ENCODE assay signal across 13 mouse cellular contexts in the genomic region with DNA sequence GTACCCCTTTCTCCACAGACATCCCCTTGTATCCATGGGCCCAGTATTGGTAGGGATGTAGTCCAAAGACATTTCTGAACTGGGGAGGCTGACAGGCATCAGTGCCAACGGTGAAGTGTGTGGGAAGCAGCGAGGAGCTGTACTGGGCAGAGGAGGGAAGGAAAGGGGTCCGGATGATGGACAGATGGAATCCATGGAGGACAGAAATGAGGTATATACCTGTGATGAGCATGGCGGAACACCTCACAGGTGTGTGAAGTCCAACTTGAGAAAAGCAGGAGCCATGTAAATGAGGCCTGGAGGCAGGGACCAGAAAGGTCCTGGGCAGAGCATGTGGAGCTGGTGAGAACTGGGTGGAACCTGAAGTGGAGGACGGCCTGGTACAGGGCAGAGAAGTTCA. TPM values are rescaled to one million over a fixed set of nuclear protein-coding genes. Genes with fewer than 3 reads are reported as not detected.
DNase-seq lines count a peak whose midpoint lies in the region; ATAC-seq and TF ChIP-seq lines count a peak whose summit lies in the region.
"Had no signal": no experiment of that assay in that cellular context is flagged by ENCODE, and none has a peak within 500 bp of the region (broad histone marks: within the 10 kb centered on the region; RNA-seq: fewer than 3 reads in every experiment).

No protein-coding gene starts in this region.

- 92% methylated on average over 5 of the region's 5 CpGs for WGBS in cerebellum, adult 2 months
- WGBS in heart, embryonic 11.5 days (ENCODE audit: insufficient replicate concordance) = 79% methylated on average over 5 of the region's 5 CpGs
- WGBS in hindbrain, embryonic 12.5 days = 85% methylated on average over 5 of the region's 5 CpGs
- WGBS in hindbrain, embryonic 10.5 days = 91% methylated on average over 5 of the region's 5 CpGs

- peaks cover 21% of the 10 kb centered on the region for H3K4me1 ChIP-seq in cerebellum, adult 2 months (ENCODE audit: control insufficient read depth, insufficient read depth, low read length)
- H3K4me1 ChIP-seq in heart, embryonic 11.5 days (ENCODE audit: control insufficient read depth, insufficient read depth, low read length) = peaks cover 57% of the 10 kb centered on the region
- H3K4me1 ChIP-seq in hindbrain, embryonic 12.5 days = peaks cover 50% of the 10 kb centered on the region
- H3K4me1 ChIP-seq in hindbrain, embryonic 10.5 days (replicated peaks) = peaks cover 81% of the 10 kb centered on the region
- H3K4me1 ChIP-seq in testis, adult 2 months (ENCODE audit: control insufficient read depth, insufficient read depth, low read length) = peaks cover 30% of the 10 kb centered on the region

- H3K4me3 ChIP-seq in cerebellum, adult 2 months (replicated peaks; ENCODE audit: insufficient read depth, low read depth, low read length) = no peak overlapping the region
- H3K4me3 ChIP-seq in heart, embryonic 11.5 days (ENCODE audit: low read depth, low read length) = no peak overlapping the region
- H3K4me3 ChIP-seq in hindbrain, embryonic 12.5 days = no peak overlapping the region
- no peak overlapping the region for H3K4me3 ChIP-seq in hindbrain, embryonic 10.5 days
- peak overlapping the region; percentile 81 for H3K4me3 ChIP-seq in testis, adult 2 months (ENCODE audit: control insufficient read depth, low read depth, low read length)

- no peak overlapping the region for H3K9ac ChIP-seq in heart, embryonic 11.5 days (ENCODE audit: low read depth, low read length)
- H3K9ac ChIP-seq in hindbrain, embryonic 12.5 days = no peak overlapping the region
- H3K9ac ChIP-seq: embryonic facial prominence, embryonic 15.5 days; liver, embryonic 13.5 days had no signal

- H3K4me2 ChIP-seq in heart, embryonic 11.5 days = no peak overlapping the region; the same call in 1 of the 2 replicates
- H3K4me2 ChIP-seq in hindbrain, embryonic 12.5 days (replicated peaks) = no peak overlapping the region

- H3K9me3 ChIP-seq in heart, embryonic 11.5 days (replicated peaks; ENCODE audit: control insufficient read depth, low read length) = no peaks in the 10 kb centered on the region
- no peaks in the 10 kb centered on the region for H3K9me3 ChIP-seq in hindbrain, embryonic 12.5 days (replicated peaks)
- no peaks in the 10 kb centered on the region for H3K9me3 ChIP-seq in hindbrain, embryonic 10.5 days
- H3K9me3 ChIP-seq: embryonic facial prominence, embryonic 15.5 days; liver, embryonic 13.5 days had no signal

- TF ChIP-seq POLR2A in cerebellum, adult 2 months (IDR thresholded peaks at IDR 0.05; ENCODE audit: borderline replicate concordance, insufficient read depth, low read length) = no peak
- no peak; the same call in 1 of the 2 replicates for TF ChIP-seq POLR2A in testis, adult 2 months (IDR thresholded peaks at IDR 0.05; ENCODE audit: control insufficient read depth, low read depth, low read length)

- H3K27ac ChIP-seq in cerebellum, adult 2 months (ENCODE audit: insufficient read depth, low read length) = no peak overlapping the region
- 0 out of 2 replicates have a peak overlapping the region, but pooled peaks have one; percentile 22 for H3K27ac ChIP-seq in heart, embryonic 11.5 days (ENCODE audit: low read depth, low read length)
- H3K27ac ChIP-seq in hindbrain, embryonic 12.5 days = no peak overlapping the region
- H3K27ac ChIP-seq in hindbrain, embryonic 10.5 days = no peak overlapping the region
- no peak overlapping the region for H3K27ac ChIP-seq in testis, adult 2 months (ENCODE audit: control insufficient read depth, insufficient read depth, low read depth, low read length)
- H3K27ac ChIP-seq: embryonic facial prominence, embryonic 15.5 days; liver, embryonic 13.5 days; macrophage had no signal

- no peak for ATAC-seq in heart, embryonic 11.5 days (replicated peaks; ENCODE audit: insufficient number of reproducible peaks, low FRiP score, low TSS enrichment)
- peak; percentile 17; the same call in 1 of the 2 replicates for ATAC-seq in hindbrain, embryonic 12.5 days (ENCODE audit: low FRiP score)

- no peak for TF ChIP-seq CTCF in cerebellum, adult 2 months (IDR thresholded peaks at IDR 0.05; ENCODE audit: borderline replicate concordance, insufficient read depth, low read depth, low read length)
- TF ChIP-seq CTCF in testis, adult 2 months (IDR thresholded peaks at IDR 0.05; ENCODE audit: control insufficient read depth, insufficient read depth, insufficient replicate concordance, low read depth, low read length) = no peak

- H3K27me3 ChIP-seq in cerebellum, adult 2 months (ENCODE audit: control insufficient read depth, insufficient read depth, low read length) = no peaks in the 10 kb centered on the region
- no peaks in the 10 kb centered on the region for H3K27me3 ChIP-seq in heart, embryonic 11.5 days (ENCODE audit: control insufficient read depth, insufficient read depth, low read length)
- H3K27me3 ChIP-seq in hindbrain, embryonic 12.5 days = peaks cover 35% of the 10 kb centered on the region
- H3K27me3 ChIP-seq in hindbrain, embryonic 10.5 days (ENCODE audit: insufficient read depth, poor library complexity, severe bottlenecking) = peaks cover 84% of the 10 kb centered on the region
- no peaks in the 10 kb centered on the region for H3K27me3 ChIP-seq in testis, adult 2 months (ENCODE audit: control insufficient read depth, insufficient read depth, low read length)

- intact Hi-C loops in heart, postnatal 25 days (cut with DNase I) = no loop called here

- peaks cover 11% of the 10 kb centered on the region for H3K36me3 ChIP-seq in heart, embryonic 11.5 days (ENCODE audit: control insufficient read depth, insufficient read depth, low read length)
- peaks cover 26% of the 10 kb centered on the region for H3K36me3 ChIP-seq in hindbrain, embryonic 12.5 days
- H3K36me3 ChIP-seq in hindbrain, embryonic 10.5 days = peaks cover 29% of the 10 kb centered on the region
- no peaks in the 10 kb centered on the region for H3K36me3 ChIP-seq in testis, adult 2 months (ENCODE audit: control insufficient read depth, insufficient read depth, low read length)
- H3K36me3 ChIP-seq: embryonic facial prominence, embryonic 15.5 days had no signal

- DNase-seq in cerebellum, adult 11-12 months = peak; percentile 32
- DNase-seq in cerebellum, adult 2 months = no peak
- DNase-seq in heart, postnatal 25 days (ENCODE audit: low spot score) = no peak
- no peak for DNase-seq in hindbrain, embryonic 10.5 days (ENCODE audit: low spot score)
- DNase-seq in testis, postnatal 10 days (ENCODE audit: low spot score) = no peak

RNA-seq across cellular contexts. Expression of a gene that starts 0.5 kb away (rescaled TPM):
- polyA plus RNA-seq in cerebellum, adult 2 months (2012; rRNA removed) = 44.5 and 55.5 TPM in 2 replicates
- 525 and 533 TPM in 2 replicates for polyA plus RNA-seq in heart, embryonic 11.5 days (2014; fragmentation: Nextera tagmentation; extraction: Ambion mirVana)
- 100 to 1,000 TPM; 178 to 211 TPM for total RNA-seq in heart, postnatal 25 days (2021)
- 84.5 and 90.8 TPM in 2 replicates for polyA plus RNA-seq in hindbrain, embryonic 12.5 days (2016; fragmentation: Nextera tagmentation; extraction: Ambion mirVana)
- polyA plus RNA-seq in hindbrain, embryonic 10.5 days (2016; fragmentation: Nextera tagmentation; extraction: Ambion mirVana) = 84.9 and 97.7 TPM in 2 replicates
- 30.4 and 106 TPM in 2 replicates for polyA plus RNA-seq in testis, adult 2 months (2012; rRNA removed)

RNA-seq across cellular contexts. Expression of a gene that starts 5.6 kb away (rescaled TPM):
- polyA plus RNA-seq in cerebellum, adult 2 months (2012; rRNA removed) = 66.2 and 67.0 TPM in 2 replicates
- polyA plus RNA-seq in heart, embryonic 11.5 days (2014; fragmentation: Nextera tagmentation; extraction: Ambion mirVana) = 1,118 and 1,169 TPM in 2 replicates
- total RNA-seq in heart, postnatal 25 days (2021) = 1,000 to 10,000 TPM; 1,410 to 1,505 TPM
- polyA plus RNA-seq in hindbrain, embryonic 12.5 days (2016; fragmentation: Nextera tagmentation; extraction: Ambion mirVana) = 217 and 245 TPM in 2 replicates
- polyA plus RNA-seq in hindbrain, embryonic 10.5 days (2016; fragmentation: Nextera tagmentation; extraction: Ambion mirVana) = 195 and 260 TPM in 2 replicates
- polyA plus RNA-seq in testis, adult 2 months (2012; rRNA removed) = 178 and 179 TPM in 2 replicates

RNA-seq across cellular contexts. Expression of a gene that starts 10.6 kb away (rescaled TPM):
- polyA plus RNA-seq in cerebellum, adult 2 months (2012; rRNA removed) = 1.1 and 1.6 TPM in 2 replicates
- 15.8 and 16.6 TPM in 2 replicates for polyA plus RNA-seq in heart, embryonic 11.5 days (2014; fragmentation: Nextera tagmentation; extraction: Ambion mirVana)
- total RNA-seq in heart, postnatal 25 days (2021) = under 1 TPM; 0.61 to 0.83 TPM
- polyA plus RNA-seq in hindbrain, embryonic 12.5 days (2016; fragmentation: Nextera tagmentation; extraction: Ambion mirVana) = 34.1 and 38.5 TPM in 2 replicates
- polyA plus RNA-seq in hindbrain, embryonic 10.5 days (2016; fragmentation: Nextera tagmentation; extraction: Ambion mirVana) = 59.5 and 66.4 TPM in 2 replicates
- polyA plus RNA-seq in testis, adult 2 months (2012; rRNA removed) = 46.9 and 48.0 TPM in 2 replicates

RNA-seq across cellular contexts. Expression of a gene that starts 40.1 kb away (rescaled TPM):
- polyA plus RNA-seq in cerebellum, adult 2 months (2012; rRNA removed) = 30.9 and 31.3 TPM in 2 replicates
- 1.00 and 1.5 TPM in 2 replicates for polyA plus RNA-seq in heart, embryonic 11.5 days (2014; fragmentation: Nextera tagmentation; extraction: Ambion mirVana)
- under 1 TPM in 1 of 2 experiments, not detected in 1; 0.17 TPM for total RNA-seq in heart, postnatal 25 days (2021)
- 22.9 and 23.2 TPM in 2 replicates for polyA plus RNA-seq in hindbrain, embryonic 12.5 days (2016; fragmentation: Nextera tagmentation; extraction: Ambion mirVana)
- 16.4 and 24.8 TPM in 2 replicates for polyA plus RNA-seq in hindbrain, embryonic 10.5 days (2016; fragmentation: Nextera tagmentation; extraction: Ambion mirVana)
- polyA plus RNA-seq in testis, adult 2 months (2012; rRNA removed) = 1.0 and 1.3 TPM in 2 replicates
- total RNA-seq: common myeloid progenitor, adult 5-6 weeks had no signal
- polyA plus RNA-seq: activated CD4-positive, CD25-positive, alpha-beta regulatory T cell, adult 4 months; macrophage had no signal

RNA-seq across cellular contexts. Expression of a gene that starts 47.5 kb away (rescaled TPM):
- polyA plus RNA-seq in cerebellum, adult 2 months (2012; rRNA removed) = 60.4 and 61.4 TPM in 2 replicates
- polyA plus RNA-seq in heart, embryonic 11.5 days (2014; fragmentation: Nextera tagmentation; extraction: Ambion mirVana) = 12.3 and 14.7 TPM in 2 replicates
- total RNA-seq in heart, postnatal 25 days (2021) = 10 to 100 TPM; 48.4 to 49.3 TPM
- polyA plus RNA-seq in hindbrain, embryonic 12.5 days (2016; fragmentation: Nextera tagmentation; extraction: Ambion mirVana) = 16.9 and 18.9 TPM in 2 replicates
- polyA plus RNA-seq in hindbrain, embryonic 10.5 days (2016; fragmentation: Nextera tagmentation; extraction: Ambion mirVana) = 18.5 and 20.6 TPM in 2 replicates
- 57.9 and 63.9 TPM in 2 replicates for polyA plus RNA-seq in testis, adult 2 months (2012; rRNA removed)
